Mouse (Mus musculus) frontal cortex, postnatal 36 days (tissue): ENCODE data around the gene Cldnd2.

Experiments
- DNase-seq, 2 experiments: peaks; one replicate each; pipeline ENCODE4 v3.0.0; 2022; ENCODE audit warnings: low spot score in 2 of 2

The Cldnd2 gene

DNA sequence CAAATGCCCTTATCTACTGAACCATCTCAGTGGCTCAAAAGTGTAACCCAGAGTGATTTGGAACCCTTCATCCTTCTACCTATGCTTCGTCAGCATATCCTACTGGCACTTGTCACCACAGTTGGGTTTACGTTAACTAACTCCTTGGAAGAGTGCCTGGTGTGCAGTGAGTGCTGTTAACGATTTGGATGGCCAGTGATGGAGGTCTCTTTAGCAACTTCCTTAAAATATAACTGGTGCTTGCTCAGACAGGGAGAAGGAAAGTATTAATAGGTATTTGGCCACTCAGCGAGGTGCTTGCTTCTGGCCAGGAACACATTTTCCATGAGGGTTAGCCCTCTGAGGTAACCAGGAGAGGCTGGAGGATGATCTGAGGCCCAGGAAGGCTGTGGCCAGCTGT, 7.2 kb downstream of the Cldnd2 start:
- DNase-seq, result no peak

DNA sequence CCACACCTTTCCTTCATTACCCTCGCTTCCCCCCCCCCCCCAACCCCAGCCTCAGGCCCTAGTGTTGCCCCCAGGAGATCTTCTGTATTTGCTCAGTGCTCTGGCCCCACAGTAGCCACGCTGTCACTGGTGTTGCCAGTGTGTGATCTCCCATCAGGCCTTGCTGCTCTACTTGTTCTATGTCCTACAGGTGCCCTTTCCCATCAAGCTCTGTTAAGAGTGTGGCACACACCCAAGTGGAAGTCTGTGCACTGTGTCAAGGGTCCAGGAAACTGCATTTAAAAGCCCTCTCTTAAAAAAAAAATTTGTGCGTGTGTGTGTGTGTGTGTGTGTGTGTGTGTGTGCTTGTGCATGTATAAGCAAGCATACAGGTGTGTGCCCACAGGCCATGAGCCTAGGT, 7.7 kb downstream of the Cldnd2 start:
- DNase-seq, result no peak

GRCm38 (mm10) chr7:43449811-43450210, 9.2 kb downstream of the Cldnd2 start:
- no peak for DNase-seq

GRCm38 (mm10) chr7:43451726-43452125, 11.1 kb downstream of the Cldnd2 start:
- DNase-seq, result no peak

- no peak for DNase-seq
These were observed 12.0 kb downstream of the Cldnd2 start for GRCm38 (mm10) chr7:43452609-43453008.

DNA sequence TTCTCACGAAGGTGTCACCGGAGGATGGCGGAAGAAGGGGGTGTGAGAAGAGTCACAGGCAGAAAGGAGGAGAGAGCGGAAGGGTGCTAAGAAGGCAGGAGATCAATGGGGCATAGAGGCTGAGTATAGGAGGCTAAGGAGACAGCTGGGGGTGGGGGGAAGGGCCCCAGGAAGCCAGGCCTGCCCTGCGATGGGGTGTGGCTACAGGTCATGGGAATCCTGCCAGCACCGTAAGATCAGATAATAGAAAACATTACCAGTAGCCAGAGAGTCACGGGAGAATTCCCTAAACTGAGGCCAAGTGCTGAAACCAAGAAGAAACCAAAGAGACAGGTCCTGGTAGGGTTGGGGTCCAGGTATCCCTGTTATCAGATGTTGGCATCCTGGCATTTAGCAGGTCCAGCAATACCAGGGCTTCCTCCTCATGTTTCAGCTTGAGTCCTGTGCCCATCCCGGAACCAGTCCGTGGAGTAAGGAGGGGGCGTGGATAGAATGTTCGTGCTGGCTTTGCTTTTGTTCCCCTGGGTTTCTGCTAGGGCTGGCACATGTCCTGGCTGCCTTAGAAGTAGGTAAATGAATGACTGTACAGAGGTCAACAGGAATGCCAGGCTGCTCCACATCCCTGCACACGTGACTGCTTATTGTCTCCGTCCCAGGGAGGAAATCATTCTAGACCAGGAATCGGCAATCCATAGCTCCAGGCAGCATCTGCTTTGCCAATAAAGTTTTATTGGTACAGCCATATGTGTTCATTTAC, 13.2 kb downstream of the Cldnd2 start:
- DNase-seq, result no peak

DNA sequence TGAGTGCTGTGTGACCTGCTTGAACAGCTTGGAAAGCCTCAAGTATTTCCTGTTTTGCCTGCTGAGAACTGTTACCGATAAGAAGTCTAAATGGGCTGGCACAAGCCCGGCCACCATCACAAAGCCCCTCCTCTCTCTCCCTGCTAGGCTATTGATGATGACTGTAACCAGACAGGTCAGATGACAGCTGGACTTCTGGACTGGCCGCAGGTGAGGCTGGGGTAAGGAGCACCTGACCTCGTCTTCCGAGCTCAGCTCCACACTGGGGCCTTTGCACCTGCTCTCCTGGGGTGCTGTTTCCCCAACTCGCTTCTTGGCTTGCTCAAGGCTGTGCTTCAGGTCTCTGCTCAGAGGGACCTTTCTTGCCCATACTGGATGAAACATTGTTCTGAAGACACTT, 13.8 kb downstream of the Cldnd2 start:
- no peak for DNase-seq

GRCm38 (mm10) chr7:43462851-43463250, 22.3 kb downstream of the Cldnd2 start, which contains the start of gene Vsig10l:
Gene Vsig10l, plus strand, starts transcription at chr7:43463151.
- no peak for DNase-seq

GRCm38 (mm10) chr7:43463976-43464375, 23.4 kb downstream of the Cldnd2 start:
- DNase-seq, result no peak

DNA sequence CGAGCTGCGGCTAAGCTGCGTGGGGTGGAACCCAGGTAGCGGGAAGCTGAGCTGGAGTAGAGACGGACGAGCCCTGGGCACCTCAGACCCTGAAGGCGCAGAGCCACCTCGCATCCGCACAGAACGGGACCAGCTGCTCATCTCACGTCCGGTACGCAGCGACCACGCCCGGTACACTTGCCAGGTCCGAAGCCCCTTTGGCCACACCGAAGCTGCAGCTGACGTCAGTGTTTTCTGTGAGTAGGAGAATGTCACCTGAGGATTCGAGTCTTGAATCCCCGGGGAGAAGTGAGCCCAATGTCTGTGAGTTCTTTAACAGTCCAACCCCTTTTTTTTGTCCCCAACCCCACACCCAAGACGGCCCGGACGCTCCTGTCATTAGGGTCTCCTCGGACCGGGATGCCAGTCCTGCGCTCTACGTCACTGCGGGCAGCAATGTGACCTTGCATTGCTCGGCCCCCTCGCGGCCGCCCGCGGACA, 24.3 kb downstream of the Cldnd2 start:
- no peak for DNase-seq

DNA sequence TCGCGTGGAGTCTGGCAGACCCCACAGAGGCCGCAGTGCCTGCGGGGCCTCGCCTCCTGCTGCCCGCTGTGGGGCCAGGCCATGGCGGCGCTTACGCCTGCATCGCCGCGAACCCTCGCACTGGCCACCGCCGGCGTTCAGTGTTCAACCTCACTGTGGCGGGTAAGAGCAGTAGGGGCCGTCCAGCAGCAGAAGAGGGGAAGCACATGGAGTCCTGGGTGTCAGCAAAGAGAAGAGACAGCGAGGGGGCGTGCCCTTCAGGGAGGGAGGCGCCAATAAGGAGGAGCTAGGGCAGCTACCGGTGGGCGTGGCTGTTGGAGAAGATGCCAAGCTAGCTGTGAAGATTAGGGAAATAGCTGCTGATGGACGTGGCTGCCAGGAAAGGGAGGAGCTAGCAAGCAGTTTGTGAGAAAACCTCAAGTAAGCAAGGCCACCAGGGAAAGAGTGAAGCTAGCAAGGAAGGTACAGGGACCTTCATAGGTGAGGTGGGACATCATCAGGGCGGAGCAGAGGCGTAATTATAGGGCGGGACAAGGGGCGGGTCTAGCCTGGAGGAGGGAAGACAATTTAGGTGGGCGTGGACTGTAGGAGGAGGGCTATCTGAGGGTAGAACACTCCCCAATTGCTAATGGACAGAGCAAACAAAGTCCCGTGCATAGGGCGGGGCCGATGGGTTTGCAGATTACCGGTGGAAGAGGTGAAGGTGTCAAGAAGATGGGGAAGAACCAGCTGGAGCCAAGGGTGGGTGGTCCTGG, 24.9 kb downstream of the Cldnd2 start:
- DNase-seq, result peak; percentile 70 to 75

- peak; percentile 71 to 73 for DNase-seq
These were observed 25.6 kb downstream of the Cldnd2 start for GRCm38 (mm10) chr7:43466099-43466694.

- no peak for DNase-seq
These were observed 29.8 kb downstream of the Cldnd2 start for GRCm38 (mm10) chr7:43470373-43470772.

- no peak for DNase-seq
These were observed 35.1 kb downstream of the Cldnd2 start for GRCm38 (mm10) chr7:43475706-43476105.

GRCm38 (mm10) chr7:43476376-43476775, 35.8 kb downstream of the Cldnd2 start:
- DNase-seq, result no peak

DNA sequence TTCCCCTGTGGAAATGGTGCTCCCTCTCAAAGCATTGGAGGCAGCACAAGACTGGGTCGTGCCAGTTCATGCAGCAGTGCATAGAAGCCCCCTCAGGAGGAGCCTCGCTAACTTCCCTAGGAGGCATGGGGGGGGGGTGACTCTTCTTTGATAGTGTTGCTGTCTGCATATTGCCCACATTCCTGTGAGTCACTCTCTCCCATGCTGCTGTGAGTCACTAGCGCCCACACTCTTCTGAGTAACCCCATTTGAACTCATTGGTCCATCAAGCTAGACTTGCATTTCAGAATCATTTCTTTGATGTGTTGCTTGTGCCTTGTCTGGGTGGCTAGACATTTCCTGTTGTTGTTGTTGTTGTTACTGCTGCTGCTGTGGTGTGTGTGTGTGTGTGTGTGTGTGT, 40.6 kb downstream of the Cldnd2 start:
- DNase-seq, result peak; percentile 60 to 82

DNA sequence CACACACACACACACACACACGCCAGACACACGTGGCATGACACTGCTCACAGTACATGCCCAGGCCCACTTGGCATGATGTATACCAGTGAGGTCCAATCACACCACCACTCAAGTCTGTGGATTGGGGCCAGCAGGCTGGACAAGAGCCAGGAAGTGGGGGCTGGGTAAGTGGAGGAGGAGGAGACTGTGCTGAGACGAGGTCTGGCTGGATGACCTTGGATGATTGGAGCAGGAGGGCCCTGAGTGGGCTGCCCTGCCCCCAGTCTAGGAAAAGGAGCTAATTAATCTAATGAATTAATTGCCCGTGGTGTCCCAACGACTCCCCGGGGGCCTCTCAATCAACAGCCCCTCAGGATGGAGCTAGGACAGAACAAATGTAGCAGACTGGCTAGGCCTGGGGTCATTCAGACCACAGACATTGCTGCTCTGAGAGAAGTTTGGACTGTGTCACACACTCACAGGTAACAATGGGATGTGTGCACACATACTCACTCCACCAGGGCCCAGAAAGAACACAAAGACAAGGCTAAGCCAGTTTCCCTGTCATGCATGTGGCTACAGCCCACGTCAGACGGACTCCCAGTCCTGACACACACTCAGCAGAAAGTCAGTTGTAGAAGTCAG, 41.6 kb downstream of the Cldnd2 start:
- DNase-seq, result no peak

DNA sequence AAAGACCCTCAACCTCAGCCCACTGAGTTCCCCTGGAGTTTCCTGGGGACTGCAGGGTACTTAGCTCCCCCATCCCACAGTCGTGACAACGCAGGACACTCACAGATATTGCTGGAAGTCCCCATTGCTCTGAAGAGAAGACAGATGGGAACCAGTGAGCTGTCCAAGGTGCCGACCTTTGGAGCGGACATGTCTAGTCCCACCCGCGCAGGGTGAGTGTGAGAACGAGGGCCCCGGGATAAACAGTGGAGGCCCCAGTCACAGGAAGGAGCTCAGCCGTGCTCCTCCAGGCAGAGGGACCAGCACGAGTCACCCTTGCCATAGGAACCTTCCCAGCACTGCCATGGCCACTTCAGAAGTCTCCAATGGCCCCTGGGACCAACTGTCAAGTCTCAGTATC, 42.7 kb downstream of the Cldnd2 start:
- DNase-seq, result no peak

- DNase-seq, result peak; percentile 53 to 55
These were observed 48.1 kb downstream of the Cldnd2 start for GRCm38 (mm10) chr7:43488646-43489045.

DNA sequence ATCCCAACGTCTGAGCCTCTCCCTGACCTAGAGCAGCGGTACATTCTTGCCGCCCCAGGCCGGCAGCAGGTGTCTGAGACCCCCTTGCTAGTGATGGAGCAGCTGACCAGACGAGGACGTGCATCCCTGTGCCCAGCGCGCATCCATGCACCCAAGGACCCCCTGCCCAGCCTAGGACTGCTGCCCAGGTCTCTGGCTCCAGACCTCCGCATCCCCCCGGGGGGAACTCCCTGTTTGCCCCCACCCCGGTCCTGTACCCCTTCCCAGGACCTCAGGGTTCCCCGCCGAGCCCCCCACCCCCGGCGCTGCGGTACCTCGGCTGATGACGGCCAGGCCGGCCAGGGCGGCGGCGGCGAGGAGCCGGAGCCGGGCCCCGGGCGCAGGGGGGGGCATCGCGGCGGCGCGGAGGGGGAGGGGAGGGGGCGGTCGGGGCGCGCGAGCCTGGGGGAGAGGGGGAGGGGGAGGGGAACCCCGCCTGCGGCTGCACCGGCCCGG, 49.1 kb downstream of the Cldnd2 start, which contains the start of gene Iglon5:
TSS of gene Iglon5 (minus strand) at position 445 of the 495 bp plus-strand sequence.
- no peak for DNase-seq

DNA sequence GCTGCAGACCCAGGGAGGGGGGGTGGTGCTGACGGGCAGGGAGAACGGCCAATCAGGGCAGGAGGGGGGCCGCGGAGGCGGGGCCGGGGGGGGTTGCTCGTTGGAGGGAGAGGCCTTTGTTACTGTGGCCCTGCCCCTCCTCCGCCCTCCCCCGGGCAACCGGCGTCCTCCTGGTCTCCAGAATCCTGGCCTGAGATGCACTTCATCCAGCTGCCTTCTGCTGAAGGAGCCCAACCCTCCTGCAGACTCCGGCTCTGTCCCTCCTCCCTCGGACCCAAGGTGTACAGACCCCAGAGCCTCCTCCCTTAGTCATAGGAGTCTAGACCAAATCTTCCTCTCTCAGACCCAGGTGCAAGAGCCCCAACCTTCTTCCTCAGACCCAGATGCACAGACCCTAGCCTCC, 49.6 kb downstream of the Cldnd2 start:
- peak; percentile 74 to 78 for DNase-seq

- no peak for DNase-seq
These were observed 50.3 kb downstream of the Cldnd2 start for GRCm38 (mm10) chr7:43490861-43491260.
